Mouse (Mus musculus): ENCODE measurements around the gene Ripor3.
"Not testable (repeated sequence)": the region's sequence is repeated elsewhere in the genome, so short reads cannot be mapped to it uniquely, and the experiment has no call there.

The Ripor3 gene

DNA sequence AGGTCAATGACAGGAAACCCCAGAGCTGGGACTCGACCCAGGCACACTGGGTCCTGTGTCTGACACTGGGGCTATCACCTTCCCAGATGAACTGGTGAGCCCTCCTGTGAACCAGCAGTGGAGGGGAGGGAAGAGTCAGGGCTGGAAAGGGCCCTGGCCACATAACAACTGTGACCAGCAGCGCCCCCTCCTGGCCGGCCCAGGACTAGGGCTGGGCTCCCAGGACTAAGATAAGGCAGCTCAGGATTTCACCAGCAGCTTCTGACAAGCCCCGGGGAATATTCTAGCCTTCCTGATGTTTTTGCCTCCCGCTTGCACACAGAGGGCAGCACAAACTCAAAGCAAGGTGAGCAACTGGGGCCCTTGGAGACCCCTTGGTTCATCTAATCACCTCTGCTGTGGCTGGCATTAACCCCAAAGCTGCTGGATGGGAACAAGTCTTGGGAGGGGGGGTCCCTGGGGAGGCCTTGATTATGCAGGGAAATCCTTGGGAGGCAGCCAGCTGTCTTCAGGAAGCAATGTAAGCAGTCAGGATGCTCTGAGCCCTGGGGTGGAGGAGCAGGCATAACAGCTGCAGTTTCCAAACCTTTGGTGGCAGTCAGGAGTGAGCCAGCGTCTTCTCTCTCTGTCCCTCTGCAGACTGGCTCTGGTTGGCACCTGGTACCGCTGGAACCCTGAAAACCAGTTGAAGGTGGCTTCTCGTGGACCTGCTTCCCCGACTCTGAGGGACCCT, at the start of gene Ripor3:
TSS of gene Ripor3 (minus strand) at position 683 of the 733 bp plus-strand sequence.
- no peak for DNase-seq (ENCODE audit: low spot score in 2 of 2)

- no peak for DNase-seq (ENCODE audit: low spot score in 2 of 2)
These were observed 48.9 kb upstream of the Ripor3 start for GRCm38 (mm10) chr2:168059200-168059790.

GRCm38 (mm10) chr2:168058488-168059199, 48.2 kb upstream of the Ripor3 start:
- DNase-seq (ENCODE audit: low spot score in 2 of 2), result no peak

GRCm38 (mm10) chr2:168057876-168058275, 47.5 kb upstream of the Ripor3 start:
- not testable (repeated sequence) for DNase-seq (ENCODE audit: low spot score in 2 of 2)

DNA sequence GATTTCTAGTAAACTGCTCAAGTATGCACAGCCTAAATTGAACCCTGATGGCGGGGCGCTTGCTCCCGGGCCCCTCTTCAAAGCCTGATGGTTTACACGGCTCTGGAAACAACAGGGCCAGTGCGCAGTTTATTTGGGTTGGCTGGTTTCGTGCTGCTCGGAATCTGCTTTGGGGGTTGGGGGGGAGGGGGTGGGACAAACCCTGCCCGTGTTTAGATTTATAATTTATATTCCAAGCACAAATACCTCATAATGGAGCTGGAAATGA, 46.2 kb upstream of the Ripor3 start:
- no peak for DNase-seq (ENCODE audit: low spot score in 2 of 2)

DNA sequence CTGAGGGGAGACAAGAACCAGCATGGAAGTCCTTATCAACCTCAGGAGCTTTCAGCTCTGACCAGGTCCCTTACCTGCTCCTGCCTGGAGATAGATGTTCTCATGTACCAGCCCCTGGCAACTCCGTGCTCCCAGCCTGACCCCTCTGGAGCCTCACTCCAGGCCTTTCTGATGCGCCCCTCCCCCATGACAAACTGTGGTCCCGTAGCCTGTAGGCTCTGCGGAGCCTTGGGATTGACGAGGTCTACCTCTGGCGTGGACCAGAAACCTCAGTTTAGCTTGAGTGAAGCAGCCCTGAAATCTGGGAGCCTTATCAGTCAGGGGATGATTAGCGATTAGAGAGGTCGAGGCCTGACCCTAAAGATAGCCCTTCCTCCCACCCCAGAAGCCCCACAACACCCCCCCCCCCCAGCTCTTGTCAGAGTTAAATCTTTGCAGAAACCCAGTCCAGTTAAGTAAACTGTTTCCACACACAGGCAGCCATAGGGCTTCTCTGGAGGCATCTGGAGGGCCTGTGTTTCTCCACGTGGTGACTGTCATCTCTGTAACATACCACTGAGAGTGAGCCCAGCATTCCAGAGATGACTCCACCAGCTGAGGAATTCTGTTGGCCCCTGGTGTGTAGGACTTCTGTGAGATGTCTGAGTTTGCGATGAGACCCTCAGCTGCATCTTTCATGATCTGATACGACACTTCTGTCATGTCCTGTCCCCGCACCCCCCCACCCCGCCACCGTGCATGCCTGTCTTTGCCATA, 45.7 kb upstream of the Ripor3 start:
- DNase-seq (ENCODE audit: low spot score in 2 of 2), result no peak

DNA sequence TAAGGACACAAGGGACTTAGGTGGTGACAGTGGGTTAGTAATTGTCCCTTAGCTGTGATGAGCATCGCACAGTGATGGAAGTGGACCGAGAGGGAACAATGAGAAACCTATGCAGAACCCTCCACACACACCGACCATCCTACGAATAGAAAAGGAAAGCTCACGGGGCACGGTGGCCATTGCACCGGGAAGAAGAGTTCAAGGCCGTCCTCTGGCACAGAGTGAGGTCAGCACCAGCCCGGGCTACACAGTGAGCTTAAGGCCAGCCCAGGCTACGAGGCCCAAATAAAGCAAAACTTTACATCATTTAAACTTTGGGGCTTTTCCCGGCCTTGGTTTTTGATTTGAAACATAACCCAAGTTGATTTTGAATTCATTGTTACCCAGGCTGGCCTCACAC, 43.7 kb upstream of the Ripor3 start:
- DNase-seq (ENCODE audit: low spot score in 2 of 2), result no peak

GRCm38 (mm10) chr2:168052689-168053088, 42.3 kb upstream of the Ripor3 start:
- no peak for DNase-seq (ENCODE audit: low spot score in 2 of 2)

DNA sequence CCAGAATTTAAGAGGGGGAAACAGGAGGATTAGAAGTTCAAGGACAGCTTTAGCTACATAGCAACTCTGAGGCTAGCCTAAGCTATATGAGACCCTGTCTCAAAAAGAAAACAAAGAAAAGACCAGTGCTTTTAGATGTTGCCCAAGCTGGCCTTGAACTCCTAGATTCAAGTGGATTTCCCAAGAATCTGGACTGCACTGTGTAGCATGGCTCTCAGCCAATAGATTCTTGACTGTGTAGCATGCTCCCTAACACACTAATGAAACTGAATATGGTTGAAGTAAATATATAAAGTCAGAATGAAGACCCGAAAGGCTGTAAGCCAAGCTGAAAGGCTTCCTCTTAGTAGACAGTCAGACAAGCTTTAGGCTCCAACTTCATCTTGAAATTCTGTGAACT, 41.7 kb upstream of the Ripor3 start:
- no peak for DNase-seq (ENCODE audit: low spot score in 2 of 2)

GRCm38 (mm10) chr2:168050000-168050942, 39.9 kb upstream of the Ripor3 start:
- DNase-seq (ENCODE audit: low spot score in 2 of 2), result no peak

- no peak for DNase-seq (ENCODE audit: low spot score in 2 of 2)
These were observed 38.7 kb upstream of the Ripor3 start for GRCm38 (mm10) chr2:168049002-168049635.

- DNase-seq (ENCODE audit: low spot score in 2 of 2), result no peak
These were observed 36.0 kb upstream of the Ripor3 start for GRCm38 (mm10) chr2:168046467-168046866.

DNA sequence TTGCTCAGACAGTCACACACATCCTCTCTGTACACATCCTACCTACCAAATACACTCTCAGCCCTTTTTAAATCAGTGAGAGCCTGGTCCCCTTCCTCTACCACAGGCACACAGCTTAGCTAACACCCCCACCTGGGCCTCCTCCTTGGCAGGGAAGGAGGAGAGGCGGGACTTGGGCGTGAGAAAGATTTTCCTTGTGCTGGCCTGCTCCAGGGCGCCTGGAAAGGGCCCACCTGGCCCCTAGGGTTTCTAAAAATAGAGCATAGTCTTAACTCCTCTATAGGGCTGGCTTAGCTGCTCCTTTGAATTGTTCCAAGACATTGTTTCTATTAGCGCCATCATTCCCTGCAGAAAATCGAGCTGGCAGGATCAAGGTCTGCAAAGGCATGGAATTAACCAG, 35.4 kb upstream of the Ripor3 start:
- DNase-seq (ENCODE audit: low spot score in 2 of 2), result no peak

- DNase-seq (ENCODE audit: low spot score in 2 of 2), result no peak
These were observed 34.9 kb upstream of the Ripor3 start for GRCm38 (mm10) chr2:168045357-168045756.

DNA sequence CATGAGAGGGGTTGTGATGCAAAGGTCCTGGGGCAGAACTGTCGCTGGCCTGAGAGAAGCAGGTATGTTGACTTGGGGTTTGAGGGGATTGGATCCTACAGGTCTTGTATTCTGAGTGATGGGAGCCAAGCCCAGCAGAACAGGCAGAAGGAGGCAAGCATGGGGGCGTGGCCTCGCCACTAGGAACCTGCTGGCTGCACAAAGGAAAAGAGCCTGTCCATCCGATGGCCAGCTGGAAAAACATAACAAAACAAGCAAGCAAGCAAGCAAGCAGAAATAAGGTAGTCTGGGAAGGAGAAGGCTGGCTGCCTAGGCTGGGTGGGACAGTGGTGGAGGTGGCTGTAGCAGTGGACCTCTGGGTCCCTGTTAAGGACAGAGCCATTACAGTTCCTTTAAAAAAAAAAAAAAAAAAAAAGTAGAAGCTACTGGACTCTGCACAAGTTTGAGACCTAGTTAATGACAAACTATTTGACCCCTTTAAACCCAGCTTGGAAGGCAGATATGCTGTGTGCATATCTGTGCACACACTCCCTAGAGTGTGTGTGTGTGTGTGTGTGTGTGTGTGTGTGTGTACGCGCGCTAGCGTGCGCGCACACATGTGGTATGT, 34.4 kb upstream of the Ripor3 start:
- DNase-seq (ENCODE audit: low spot score in 2 of 2), result no peak

GRCm38 (mm10) chr2:168042019-168042418, 31.6 kb upstream of the Ripor3 start:
- DNase-seq (ENCODE audit: low spot score in 2 of 2), result no peak

DNA sequence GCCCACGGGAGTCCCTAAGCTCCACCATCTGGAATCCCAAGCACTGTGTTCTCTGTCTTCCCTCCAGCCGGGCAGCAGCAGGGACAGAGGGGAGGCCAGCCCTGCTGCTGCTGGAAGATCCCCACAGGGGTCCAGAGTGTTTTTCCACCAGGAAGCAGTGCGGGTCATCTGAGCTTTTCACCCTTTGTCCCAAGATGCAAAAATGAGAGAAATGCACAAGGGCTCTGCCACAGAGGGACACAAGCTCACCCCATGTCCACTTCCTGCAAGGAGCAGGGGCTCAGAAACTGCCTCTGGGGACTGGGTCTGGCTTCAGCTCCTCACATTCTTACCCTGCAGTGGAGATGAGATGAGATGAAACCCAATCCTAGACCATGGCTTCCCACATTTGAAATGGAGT, 30.3 kb upstream of the Ripor3 start:
- DNase-seq (ENCODE audit: low spot score in 2 of 2), result no peak

DNA sequence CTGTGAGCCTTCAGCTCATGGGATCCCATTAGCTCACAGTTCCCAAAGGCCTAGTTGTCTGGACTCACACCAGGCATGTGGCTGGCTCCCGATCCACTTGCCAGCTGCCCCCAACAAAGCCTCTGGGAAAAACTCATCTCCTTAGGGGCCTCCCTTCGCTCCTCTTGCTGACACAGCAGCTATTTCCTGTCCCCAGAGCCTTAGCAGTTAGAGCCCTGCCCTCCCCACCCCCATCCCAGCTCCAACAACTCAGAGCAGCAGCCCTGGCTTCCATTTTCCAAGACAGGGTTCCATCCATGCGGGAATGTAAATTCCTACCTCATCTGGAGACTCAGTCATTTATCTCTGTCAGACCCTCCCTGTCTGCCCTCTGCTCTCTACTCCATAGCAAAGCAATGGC, 26.6 kb upstream of the Ripor3 start:
- DNase-seq (ENCODE audit: low spot score in 2 of 2), result no peak

GRCm38 (mm10) chr2:168035907-168036306, 25.5 kb upstream of the Ripor3 start:
- DNase-seq (ENCODE audit: low spot score in 2 of 2), result no peak

DNA sequence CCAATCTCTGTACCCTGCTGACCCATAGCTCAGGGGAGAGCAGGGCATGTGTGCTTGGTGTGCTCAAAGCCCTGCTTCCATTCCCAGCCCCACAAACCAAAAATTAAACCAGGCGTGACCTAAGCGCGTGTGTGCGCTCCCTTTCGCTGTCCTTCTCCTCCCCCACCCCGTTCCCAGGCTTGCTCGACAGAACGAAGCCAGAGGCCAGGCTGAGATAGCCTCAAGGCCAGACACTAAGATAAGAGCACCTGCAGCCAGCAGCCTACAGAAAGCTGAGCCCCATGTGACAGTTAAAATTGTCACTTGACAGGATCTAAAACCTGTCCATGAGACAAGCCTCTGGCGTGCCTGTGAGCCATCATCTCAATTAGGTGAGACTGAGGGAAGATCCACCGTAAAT, 23.5 kb upstream of the Ripor3 start:
- DNase-seq (ENCODE audit: low spot score in 2 of 2), result no peak

All from right cerebral cortex, postnatal 36 days (tissue).